Mouse (Mus musculus): ENCODE data around the gene Pacs1.

DNA sequence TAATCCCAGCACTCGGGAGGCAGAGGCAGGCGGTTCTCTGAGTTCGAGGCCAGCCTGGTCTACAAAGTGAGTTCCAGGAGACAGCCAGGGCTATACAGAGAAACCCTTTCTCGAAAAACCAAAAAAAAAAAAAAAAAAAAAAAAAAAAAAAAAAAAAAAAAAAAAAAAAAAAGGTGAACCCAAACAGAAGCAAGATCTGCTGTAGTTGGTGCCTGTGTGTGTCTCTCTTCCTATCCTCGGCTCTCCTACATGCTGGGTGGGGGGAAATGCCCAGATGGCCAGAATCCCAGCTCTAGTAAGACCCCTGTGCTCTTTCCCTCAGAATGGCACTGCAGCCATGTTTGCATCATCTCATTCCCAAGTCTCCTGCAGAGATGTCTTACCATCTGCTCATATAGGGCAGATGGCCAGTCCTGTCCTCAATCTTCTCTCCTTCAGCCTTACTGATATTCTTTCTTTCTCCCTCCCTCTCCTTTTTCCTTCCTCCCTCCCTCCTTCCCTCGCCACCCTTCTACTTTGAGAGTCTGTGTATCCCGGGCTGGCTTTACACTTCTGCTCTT lies 148.8 kb downstream of the Pacs1 start:
- no peak for TF ChIP-seq CTCF (IDR thresholded peaks at IDR 0.05; ENCODE audit: low read depth, low read length)
- no peak for TF ChIP-seq POLR2A (IDR thresholded peaks at IDR 0.05; ENCODE audit: extremely low read depth, insufficient read depth, low read length)

All from liver, adult 2 months (tissue).